Mouse (Mus musculus): ENCODE results near the gene Tmem239.
"Not testable (repeated sequence)": the region's sequence is repeated elsewhere in the genome, so short reads cannot be mapped to it uniquely, and the experiment has no call there.

The Tmem239 gene

DNA sequence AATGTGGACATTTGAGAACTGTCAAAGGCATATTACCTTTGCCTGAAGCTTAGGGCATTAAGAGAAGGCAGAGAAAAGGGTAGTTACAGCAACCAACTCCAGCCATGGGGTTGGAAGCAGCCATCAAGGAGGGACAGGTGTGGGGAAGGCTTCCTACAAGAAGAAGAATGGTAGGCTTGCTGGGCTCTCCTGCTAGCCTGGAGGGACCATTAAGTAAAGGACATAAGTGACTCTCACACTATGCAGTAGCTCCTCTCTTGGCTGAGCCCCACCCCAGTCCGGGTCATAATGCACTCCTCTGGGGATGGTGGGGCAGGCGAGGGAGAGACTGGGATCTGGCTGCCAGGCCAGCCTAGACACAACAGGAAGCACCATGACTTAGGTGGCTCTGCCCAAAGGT is at the start of gene Tmem239:
TSS of gene Tmem239 (plus strand) at position 301 of the 400 bp plus-strand sequence.
- DNase-seq = no peak

DNA sequence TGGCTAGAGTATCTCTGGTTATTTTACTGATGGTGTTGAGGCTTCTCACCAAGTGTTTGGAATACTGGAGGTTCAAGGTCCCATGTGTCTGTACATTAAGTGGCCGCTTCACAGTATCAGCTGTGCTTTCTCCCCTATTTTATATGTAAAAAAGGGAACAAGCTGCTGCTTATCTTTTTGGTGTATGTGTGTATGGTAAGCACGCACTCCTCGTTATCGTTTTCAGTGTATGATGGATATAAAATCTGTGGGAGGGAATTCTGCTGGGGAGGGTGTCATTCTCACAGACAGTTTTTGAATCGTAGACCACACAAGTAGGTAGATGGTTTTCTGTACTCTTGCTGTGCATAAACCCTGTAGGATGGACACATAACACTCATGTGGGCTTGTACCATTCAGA is 48.7 kb upstream of the Tmem239 start:
- no peak for DNase-seq

DNA sequence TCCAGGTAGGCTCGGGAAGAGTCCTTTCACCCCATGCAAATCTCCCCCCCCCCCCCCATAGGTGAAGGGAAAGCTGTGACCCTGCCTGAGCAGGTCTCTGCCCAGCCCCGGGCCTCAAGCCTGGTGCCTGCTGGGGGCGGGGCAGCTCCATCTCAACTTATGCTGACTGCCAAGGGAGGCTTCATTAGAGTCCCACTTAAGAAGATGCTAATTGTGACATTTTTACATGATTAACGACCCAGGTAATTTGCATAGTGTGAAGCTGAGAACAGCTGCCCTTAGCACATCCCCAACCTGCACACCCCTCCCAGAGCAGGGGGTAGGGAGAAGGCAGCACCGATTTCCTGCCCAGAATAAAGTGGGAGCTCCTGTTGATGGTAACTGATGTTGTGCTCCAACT is 47.4 kb upstream of the Tmem239 start:
- DNase-seq = no peak

DNA sequence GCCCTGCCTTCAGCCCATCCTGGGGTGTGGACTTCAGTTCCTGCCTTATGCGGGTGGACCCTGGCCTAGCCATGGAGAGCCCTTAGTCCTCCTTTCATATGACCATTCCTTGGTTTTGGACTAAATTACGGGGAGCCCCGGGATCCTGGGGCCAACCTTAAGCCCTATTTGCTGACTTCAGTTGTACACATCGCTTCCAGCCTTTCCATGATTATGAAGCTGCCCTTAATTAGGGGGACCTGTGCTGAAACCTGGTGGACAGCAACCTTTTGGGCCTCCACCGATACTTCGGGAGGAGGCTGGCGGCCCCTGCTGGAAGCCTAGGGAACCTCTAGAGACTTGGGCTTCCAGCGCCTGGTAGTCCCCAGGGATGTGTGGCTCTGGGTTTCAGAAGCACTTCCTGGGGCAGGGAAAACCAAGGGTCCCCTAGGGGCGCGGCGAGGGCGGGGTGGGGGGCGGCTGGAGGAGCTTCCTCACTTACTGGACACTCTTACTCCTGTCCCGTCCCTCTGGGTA is 43.7 kb upstream of the Tmem239 start:
- DNase-seq = peak; percentile 18

DNA sequence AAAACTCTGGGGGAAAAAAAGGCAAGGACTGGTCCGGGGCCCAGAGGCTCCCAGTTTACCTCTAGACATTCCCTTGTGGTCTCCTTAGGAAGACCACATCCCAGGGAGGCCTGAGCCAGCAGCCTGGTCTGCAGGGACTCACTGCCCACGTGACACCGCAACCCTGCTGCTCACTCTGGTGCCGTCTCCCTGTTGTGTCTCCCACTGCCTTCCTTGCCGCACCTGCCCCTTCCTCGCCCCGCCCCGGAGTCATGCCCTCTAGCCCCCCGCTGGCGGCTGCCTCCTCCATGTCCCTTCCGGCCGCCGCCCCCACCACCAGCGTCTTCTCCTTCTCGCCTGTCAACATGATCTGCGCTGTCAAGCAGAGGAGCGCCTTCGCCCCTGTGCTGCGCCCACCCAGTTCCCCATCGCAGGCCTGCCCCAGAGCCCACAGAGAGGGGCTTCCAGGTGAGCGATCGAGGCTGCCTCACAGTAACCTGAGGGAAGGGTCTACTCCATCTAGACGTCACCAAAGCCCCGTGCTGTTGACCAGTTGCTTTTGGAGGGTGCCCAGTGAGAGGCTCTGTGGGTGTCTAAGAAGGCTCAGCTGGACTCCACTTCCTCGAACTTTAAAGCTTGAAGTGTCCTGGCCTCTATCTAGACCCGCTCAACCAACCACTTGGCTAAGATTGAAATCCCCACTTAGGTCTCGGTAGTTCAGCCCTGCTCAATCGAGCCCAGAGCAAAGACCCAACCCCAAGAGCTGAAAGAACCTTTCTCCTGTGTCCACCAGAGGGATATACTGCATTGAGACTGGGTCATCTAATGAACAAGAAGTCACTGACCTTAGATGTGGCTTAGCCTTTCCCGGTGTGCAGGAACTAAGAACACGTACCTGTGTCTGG is 40.8 kb upstream of the Tmem239 start:
- DNase-seq = peak; percentile 22

DNA sequence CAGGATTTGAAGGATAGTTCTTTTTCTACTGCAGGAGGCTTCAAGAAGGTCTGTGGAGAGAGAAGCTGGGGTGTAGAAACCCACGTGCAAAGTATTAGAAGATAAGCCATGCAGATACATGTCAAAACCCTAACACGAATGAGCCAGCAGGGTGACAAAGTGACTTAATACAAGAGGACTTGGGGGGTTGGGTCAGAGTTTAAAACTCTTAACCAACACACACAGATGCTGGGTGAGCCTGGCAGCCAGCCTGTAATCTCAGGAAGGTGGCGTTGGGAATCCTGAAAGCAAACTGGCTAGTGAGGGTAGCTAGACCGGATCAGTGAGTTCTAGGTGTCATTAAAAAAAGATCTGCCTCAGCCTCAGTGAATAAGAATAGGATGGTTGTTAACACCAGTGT is 38.9 kb upstream of the Tmem239 start:
- DNase-seq = no peak

DNA sequence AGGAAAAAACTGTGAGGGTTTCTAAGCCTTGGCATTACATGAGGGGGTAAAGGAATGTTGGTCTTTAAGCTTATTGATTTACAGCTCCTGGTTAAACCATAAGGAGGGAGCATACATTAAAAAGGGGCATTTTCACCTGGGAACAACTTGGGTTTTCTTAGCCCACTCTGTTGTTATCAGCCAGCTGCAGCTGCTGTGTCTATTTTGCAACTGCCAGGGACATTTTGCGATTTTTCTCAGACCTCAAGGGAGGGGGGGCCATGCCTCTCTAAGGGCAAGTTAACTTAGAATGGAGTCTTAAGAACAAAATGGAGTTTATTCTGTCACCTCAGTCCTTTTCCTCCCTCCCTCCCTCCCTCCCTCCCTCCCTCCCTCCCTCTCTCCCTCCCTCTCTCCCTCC is 33.3 kb upstream of the Tmem239 start:
- not testable (repeated sequence) for DNase-seq

DNA sequence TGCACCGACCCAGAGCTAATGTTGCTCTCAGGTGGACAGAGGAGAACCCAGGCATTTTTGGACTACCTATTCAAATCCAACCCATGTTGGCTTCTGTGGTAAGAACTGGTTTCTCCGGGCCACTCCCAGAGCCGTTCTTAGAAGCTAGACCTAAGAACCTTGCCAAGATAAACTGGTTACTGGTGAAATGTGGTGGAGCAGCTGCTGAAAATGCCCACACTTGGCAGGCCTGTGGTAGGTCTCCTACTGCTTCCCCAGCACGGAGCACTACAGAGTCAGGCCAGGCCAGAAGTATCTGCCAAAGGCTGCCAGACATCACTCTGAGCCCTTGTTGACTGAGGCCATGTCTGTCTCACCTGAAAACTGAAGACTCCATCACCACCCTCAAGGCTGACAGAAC is 31.3 kb upstream of the Tmem239 start:
- DNase-seq = no peak

DNA sequence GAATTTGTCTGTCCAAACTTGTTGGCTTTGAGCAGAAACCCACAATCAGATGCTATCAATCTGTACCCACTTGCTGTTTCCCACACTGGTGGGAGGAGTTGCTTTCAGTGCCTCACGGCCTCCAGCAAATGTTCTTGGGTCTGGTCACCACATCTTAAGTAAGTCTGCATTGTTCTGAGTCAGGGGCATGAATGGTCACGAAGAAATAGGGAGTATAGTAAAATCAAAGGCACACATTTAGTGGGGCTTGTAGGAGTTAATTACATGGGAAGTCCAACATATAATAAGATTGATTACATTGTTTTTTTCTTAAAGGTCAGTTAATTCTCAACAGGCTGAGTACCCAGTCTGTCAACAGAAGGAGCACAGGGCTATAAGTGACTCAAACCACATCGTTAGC is 23.1 kb upstream of the Tmem239 start:
- DNase-seq = no peak

DNA sequence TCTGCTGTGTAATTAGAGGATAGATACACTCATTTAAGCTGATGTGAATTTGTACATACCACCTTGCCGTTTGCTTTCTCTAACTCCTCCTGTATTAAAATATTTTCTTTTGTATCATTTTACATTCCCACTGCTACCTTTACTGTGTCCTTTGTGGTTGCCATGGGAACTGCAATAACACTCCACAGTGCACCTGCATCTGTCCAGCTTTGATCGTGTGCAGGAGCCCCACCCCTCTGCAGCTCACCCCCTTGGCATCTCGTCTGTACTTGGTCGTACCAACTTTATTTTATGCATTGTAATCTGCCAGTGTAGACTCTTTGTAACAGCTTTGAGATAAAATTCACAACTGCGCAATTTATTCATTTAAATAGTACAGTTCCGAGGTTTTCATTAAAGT is 22.4 kb upstream of the Tmem239 start:
- peak; percentile 32 for DNase-seq

DNA sequence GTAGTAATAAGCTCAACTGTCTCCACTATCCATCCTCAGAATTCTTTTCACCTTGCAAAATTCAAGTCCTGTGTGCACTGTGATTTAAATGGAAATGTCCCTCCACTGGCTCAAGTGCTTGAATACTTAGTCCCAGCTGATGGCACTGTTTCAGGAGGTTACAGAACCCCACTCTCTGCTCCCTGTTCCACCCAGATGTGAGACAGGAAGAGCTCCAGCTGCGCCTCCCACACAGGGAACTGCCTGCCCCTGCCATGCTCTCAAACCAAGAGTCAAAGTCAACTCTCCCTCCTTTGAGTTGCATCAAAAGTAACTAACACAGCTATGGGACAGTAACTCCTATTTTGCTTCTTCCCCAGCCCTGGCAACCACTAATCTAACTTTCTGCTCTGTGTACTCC is 20.1 kb upstream of the Tmem239 start:
- no peak for DNase-seq

DNA sequence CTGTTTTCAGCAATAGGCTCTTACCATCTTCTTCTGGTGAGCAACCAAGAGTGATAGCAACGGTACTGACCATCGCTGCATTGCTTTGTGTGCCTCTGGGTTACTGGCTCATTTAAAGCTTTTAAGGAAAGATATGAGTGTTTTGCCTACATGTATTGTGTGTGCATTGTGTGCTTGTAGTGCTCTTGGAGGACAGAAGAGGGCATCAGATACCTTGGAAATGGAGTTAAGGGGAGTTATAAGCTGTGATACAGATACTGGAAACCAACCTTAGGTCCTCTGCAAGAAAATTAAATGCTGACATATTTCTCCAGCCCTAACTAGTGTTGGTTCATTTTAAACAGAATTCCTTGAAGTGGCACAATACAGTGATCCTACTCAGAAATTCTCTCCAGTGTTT is 17.5 kb upstream of the Tmem239 start:
- DNase-seq = peak; percentile 21

DNA sequence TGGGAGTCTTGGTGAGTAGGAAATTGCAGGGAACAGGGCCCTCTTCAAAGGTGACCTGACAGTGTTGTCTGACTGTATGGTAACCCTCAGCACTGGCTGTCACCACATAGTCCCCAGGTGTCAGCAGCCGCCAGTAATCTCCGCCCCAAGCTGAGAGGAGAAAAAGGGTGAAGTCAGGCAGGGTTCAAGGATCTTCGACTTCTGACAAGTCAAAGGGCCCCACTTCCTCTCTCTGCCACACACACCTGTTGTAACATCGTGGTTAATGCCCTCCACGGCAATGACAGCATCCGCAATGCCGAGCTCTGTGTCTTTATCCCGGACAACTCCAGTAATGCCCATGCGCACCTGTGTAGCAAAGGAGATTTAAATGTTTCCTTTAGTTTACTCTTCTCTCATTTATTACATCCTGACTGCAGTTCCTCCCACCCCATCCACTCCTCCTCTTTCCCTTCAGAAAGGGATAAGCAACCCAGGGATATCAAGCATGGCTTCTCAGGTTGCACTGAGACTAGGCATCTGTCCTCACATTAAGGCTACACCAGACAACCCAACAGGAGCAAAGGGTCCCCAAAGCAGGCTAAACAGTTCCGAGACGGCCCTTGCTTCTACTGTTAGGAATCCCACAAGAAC is 15.2 kb upstream of the Tmem239 start:
- DNase-seq = peak; percentile 73

DNA sequence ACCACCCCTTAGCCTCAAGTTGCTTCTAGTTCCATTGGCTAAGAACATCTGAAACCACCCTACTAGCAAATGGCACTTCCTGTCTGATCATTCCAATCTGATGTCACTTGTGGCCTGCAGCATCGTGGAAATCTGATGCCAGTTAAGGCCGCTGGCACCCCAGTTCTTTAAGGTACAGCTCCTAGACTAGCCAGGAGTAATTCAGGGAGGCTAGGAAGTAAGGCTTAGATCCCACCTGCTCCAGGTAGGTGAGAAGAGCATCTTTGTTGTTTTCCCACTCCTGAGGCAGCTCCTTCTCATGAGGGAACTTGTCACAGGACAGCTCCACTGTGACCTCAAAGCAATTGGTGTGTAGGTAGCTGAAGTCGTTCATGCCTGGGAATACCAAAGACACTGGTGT is 13.4 kb upstream of the Tmem239 start:
- DNase-seq = no peak

DNA sequence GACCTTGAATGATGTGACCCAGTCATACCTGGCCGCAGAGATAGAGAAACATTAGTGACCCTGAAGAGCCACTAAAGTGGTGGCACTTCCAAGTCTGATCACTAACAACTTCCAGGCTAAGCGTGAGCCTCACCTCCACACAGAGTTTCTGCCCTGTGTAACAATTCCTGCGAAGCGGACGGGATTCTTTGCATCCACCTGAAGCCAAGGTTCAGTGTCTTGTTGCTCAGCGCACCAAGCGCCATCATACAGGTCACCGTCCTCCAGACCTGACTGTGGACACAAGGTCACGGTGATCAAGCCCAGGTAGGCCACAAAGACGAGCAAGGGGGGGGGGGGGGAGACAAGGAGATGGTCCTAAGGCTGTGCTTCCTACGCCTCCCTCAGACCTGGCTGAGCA is 10.6 kb upstream of the Tmem239 start:
- DNase-seq = no peak

DNA sequence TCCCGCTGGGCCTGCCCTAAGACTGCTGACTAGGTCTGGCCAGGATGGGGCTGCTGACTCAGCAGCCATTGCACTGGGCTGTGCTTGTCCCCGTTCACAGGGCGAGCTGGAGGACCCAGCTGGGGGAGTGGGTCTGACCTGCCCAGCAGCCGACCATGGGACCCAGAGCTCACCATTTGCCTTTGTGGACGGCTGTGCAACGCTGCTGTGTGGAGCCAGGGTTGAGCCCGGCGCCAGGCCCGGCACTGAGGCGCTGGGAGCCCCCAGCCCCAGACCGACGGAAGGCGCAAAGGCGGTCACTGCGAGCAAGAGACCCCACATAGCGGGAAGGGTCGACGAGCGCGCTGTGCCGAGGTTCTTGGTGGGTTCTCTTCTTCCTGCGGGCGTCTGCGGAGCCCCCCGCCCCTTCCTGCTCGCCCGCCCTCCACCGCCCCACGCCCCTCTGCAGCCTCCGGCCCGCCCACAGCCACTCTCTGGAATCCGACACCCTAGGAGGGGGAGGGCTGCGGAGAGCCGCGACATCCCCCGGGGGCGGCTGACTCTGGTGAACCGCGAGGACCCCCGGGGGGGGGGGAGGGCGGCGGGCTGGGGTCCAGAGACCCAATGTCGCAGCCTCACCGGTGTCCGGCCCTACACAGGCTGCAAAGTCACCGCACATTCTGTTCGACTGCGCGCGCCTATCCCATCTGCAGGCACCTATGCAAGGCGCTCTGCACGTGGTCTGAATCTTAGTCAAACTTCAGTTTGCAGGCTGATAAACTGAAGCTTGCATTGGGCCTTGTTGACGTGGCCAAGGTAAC is 8.9 kb upstream of the Tmem239 start, which contains the start of gene Cpxm1:
TSS of gene Cpxm1 (minus strand) at position 389 of the 800 bp plus-strand sequence.
- DNase-seq = peak; percentile 25

DNA sequence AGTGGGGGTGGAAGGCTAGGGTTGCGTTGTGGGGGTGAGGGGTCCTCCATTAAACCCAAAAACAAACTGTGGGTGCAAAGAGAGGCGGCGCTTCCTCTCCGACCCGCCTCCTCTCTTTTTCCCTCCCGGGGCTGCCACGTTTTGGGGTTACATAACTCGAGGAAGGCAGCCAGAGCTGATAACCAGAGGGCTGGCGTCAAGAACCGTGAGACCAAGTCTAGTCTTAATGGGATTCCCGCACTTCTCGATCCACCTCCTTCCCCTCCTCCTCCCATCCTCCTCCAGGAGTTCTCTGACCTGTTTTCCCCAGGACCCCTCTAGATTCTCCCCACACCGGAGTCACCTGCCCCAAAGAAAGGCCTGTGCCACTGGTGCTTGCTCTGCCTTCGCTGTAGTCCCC is 8.2 kb upstream of the Tmem239 start:
- DNase-seq = peak; percentile 19

DNA sequence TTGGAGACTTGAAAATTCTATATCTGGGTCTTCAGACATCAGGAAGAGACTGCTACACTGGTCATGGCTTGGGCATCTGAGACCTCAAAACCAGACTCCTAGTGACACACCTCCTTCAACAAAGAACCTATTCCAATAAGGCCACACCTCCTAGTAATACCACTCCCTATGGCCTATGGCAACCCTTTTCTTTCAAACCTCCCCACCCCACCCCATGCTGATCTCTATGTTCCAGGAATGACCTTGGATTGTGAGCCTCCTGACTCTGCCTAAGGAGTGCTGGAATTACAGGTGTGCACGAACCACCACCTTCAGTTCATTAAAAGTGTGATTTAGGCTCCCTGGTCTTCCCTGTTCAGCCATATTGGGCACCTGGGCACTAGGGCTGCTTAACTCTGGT is 6.2 kb upstream of the Tmem239 start:
- DNase-seq = no peak

DNA sequence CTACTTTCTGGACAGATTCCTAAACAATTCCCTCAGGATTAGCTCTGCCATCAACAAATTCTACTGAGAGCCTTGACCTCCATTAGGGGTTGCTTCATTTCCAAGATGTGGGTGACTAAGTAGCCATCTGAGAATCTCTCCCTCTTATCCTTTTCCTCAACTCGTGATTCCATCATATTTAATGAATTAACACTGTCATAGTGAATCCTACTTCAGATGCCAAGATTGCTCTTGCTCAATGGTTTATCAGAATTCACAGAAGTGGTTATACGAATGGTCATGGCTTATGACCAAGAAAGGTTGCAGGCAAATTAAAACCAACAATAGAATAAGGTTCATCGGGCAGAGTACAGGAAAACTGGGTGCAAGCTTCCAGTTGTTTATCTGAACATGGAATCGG is 4.4 kb upstream of the Tmem239 start:
- DNase-seq = no peak

DNA sequence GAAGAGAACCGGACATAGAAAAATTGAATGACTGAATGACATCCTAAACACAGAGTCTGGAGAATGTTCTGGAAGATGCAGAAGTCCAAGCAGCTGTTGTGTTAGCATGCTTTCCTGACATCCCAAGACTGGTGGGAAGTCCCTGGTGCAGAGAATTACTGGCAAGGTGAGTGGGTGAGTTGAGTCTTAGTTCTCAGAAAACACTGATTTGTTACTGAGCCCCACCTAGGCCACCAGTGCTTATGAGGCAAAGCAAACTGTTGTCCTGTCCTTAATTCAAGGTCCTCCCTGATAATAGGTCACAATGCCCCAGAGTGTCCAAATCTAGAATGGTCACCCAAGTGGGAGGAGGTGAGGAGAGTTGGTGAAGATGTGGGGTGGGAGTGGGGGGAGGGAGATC is 1.3 kb upstream of the Tmem239 start, which contains the start of the genes Gm28372 and 1700020A23Rik:
TSS of gene Gm28372 (plus strand) at position 301 of the 400 bp plus-strand sequence.
TSS of gene 1700020A23Rik (plus strand) at position 321 of the 400 bp plus-strand sequence.
- no peak for DNase-seq

DNA sequence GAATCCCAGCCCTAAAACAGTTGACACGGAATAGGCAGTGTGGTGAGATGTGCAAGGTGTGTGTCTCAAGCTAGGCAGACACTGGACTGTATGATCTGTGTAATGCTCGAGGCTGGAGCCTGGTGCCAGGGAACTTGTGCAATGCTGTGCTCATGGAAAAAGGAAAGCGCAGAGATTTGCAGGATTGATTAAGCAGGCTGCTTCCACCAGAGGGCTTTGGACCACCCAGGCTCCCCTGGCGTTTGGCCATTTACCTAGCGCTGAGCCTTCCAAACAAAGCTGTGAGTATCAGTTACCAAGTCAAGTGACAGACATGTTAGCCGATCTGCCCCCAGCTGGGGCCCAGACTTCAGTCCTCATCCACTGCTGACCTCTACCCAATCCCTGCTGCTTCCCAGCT is 1.9 kb downstream of the Tmem239 start:
- DNase-seq = no peak

DNA sequence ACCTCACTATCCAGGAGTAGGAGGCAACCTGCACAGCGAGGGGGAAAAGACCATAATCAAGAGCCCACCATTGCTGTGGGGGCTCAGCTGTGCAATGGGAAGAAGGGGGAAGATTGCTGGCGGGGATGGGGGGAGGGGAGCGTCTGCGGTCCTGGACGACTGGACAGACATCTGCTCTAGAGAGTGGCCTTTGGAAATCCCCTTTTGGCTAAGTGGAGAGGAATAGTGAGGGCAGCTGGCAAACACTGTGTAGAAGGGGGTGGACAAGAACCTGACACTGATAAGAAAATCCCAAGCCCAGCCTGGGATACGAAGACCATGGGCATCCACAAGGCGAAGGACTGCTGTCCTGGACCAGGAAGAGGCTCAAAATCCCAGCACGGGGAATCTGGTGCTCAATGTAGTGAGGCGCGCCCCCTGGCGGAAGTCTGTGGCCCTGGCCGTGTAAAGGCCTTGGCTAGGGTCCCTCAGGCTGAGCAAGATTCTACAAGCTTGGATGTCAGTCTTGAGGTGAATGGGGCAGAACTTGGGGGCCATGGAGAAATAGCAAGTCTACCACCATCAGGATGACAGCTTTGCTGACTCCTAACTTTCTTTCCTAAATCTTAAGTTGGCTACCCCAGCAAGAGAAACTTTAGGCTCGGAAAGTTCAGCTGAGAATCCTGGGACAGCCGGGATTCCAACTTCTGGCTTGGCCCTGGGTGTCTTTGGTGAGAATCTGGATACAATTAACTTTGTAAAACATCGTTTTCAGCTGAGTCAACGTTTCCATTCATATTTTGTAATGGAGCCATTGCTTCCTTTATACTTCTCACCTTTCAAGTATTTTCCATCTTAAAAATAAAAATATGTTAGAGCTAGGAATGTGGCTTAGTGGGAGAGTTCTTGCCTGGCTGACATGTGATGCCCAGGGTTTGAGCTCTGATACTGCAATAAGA is 5.5 kb downstream of the Tmem239 start:
- peak; percentile 76 for DNase-seq

Measured in thymus, postnatal 25 days (tissue).